Comparison of ENCODE assay signal across 17 mouse cellular contexts in the genomic region with DNA sequence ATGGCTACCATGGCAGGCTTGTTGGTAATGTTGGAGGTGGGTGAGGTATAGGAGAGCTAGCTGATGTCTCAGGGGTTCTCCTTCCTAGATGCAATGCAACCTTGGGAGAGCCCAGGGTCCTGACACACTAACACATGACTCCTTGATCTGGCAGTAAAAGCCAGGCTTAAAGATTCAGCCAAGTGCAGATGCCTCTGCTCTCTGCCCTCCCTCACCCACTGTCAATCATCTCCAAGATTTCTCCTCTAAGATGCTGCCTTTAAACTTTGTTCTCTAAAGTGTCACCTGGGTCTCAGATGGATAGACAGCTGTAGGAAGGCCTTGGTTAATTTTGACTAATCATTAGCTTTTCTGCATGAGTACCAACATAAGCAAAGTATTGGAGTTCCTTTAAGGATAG.
"Had no signal": no experiment of that assay in that cellular context is flagged by ENCODE, and none has a peak within 500 bp of the region (broad histone marks: within the 10 kb centered on the region; RNA-seq: fewer than 3 reads in every experiment).

No protein-coding gene starts in this region.

- H3K4me2 ChIP-seq: liver, embryonic 11.5 days; liver, embryonic 15.5 days; neural tube, embryonic 15.5 days; stomach, embryonic 15.5 days had no signal

- ATAC-seq: inflammation-experienced regulatory T-cells, adult 6 months; intestine, postnatal 0 days; lung, postnatal 0 days had no signal

- H3K27me3 ChIP-seq: liver, embryonic 15.5 days; neural tube, embryonic 15.5 days; stomach, embryonic 15.5 days had no signal

- H3K36me3 ChIP-seq: limb, embryonic 10.5 days; liver, embryonic 15.5 days; midbrain, embryonic 10.5 days; neural tube, embryonic 15.5 days; stomach, embryonic 15.5 days had no signal

- H3K9me3 ChIP-seq: limb, embryonic 10.5 days; liver, embryonic 15.5 days; midbrain, embryonic 10.5 days; neural tube, embryonic 15.5 days; stomach, embryonic 15.5 days had no signal

- H3K27ac ChIP-seq: left cerebral cortex, adult 2 months; limb, embryonic 10.5 days; liver, embryonic 15.5 days; midbrain, embryonic 10.5 days; neural tube, embryonic 15.5 days; stomach, embryonic 15.5 days had no signal

- H3K9ac ChIP-seq: liver, embryonic 15.5 days; neural tube, embryonic 15.5 days; stomach, embryonic 15.5 days had no signal

- DNase-seq: lung, adult 2 months; lung, postnatal 4 days; midbrain, embryonic 14.5 days; right cerebral cortex, postnatal 4 days; thymus, adult 2 months; thymus, postnatal 25 days had no signal

- H3K4me3 ChIP-seq: left cerebral cortex, adult 2 months; limb, embryonic 10.5 days; liver, embryonic 15.5 days; midbrain, embryonic 10.5 days; myocyte; neural tube, embryonic 15.5 days; stomach, embryonic 15.5 days had no signal
